Comparison of ENCODE assay signal across 9 mouse cellular contexts in the genomic region with DNA sequence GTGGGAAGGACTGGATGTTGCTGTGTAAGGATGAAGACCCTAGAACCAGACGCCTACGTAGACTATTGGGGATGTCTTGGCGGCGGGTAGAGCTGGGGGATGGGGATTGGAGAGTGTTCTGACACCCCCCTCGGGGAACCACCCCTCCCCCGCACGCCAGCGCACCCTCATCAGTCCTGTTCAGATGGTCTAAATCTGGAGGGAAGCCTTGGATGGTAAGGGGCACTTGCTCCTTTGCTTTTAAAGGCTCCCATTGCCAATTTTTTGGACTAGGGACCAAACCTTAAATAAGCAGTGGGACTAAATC. TPM values are rescaled to one million over a fixed set of nuclear protein-coding genes. Genes with fewer than 3 reads are reported as not detected.
DNase-seq lines count a peak whose midpoint lies in the region; ATAC-seq and TF ChIP-seq lines count a peak whose summit lies in the region.
"Had no signal": no experiment of that assay in that cellular context is flagged by ENCODE, and none has a peak within 500 bp of the region (broad histone marks: within the 10 kb centered on the region; RNA-seq: fewer than 3 reads in every experiment).

No protein-coding gene starts in this region.

- no peak for TF ChIP-seq CTCF in lung, postnatal 0 days (IDR thresholded peaks at IDR 0.05)

- H3K9me3 ChIP-seq in lung, postnatal 0 days (ENCODE audit: low read length), result no peaks in the 10 kb centered on the region
- H3K9me3 ChIP-seq: G1E had no signal

- DNase-seq in gastrocnemius, postnatal 14 days, result peak; percentile 10
- DNase-seq in gastrocnemius, adult 18-20 months (ENCODE audit: low spot score), result no peak
- peak; percentile 29 to 32 for DNase-seq in right cerebral cortex, postnatal 10 days (ENCODE audit: low spot score in 2 of 2)
- DNase-seq in right cerebral cortex, adult 2 months (ENCODE audit: low spot score in 2 of 2), result no peak
- peak; percentile 7 for DNase-seq in heart, postnatal 4 days
- DNase-seq in lung, postnatal 0 days (ENCODE audit: low spot score), result no peak
- peak; percentile 17 to 24 for DNase-seq in thymus, postnatal 10 days (ENCODE audit: low spot score in 2 of 2)
- no peak for DNase-seq in urinary bladder, postnatal 10 days (ENCODE audit: low spot score)

- H3K36me3 ChIP-seq in lung, postnatal 0 days (ENCODE audit: insufficient read depth, low read length), result no peaks in the 10 kb centered on the region
- H3K36me3 ChIP-seq: G1E had no signal

- no peak for ATAC-seq in lung, postnatal 0 days

- intact Hi-C loops in gastrocnemius, postnatal 14 days (cut with DNase I; ENCODE audit: low total_unique reads), result no loop called here

- no peaks in the 10 kb centered on the region for H3K4me1 ChIP-seq in lung, postnatal 0 days (ENCODE audit: insufficient read depth, low read depth, low read length)

- H3K4me2 ChIP-seq in lung, postnatal 0 days (replicated peaks; ENCODE audit: low read depth, low read length), result peak overlapping the region; percentile 68

- H3K4me3 ChIP-seq in lung, postnatal 0 days (ENCODE audit: low read depth, low read length), result peak overlapping the region; percentile 48; the same call in 1 of the 2 replicates

- WGBS in lung, postnatal 0 days, result 13% methylated on average over 8 of the region's 8 CpGs

- no peak overlapping the region for H3K27ac ChIP-seq in lung, postnatal 0 days (ENCODE audit: low read length)

- no peak overlapping the region for H3K9ac ChIP-seq in lung, postnatal 0 days (replicated peaks; ENCODE audit: low read depth)

- no peak for TF ChIP-seq EP300 in lung, postnatal 0 days (IDR thresholded peaks at IDR 0.05)

- H3K27me3 ChIP-seq in lung, postnatal 0 days (replicated peaks; ENCODE audit: insufficient read depth, low read length), result no peaks in the 10 kb centered on the region

RNA-seq across cellular contexts. Expression of a gene that starts 1.1 kb away (rescaled TPM):
- total RNA-seq in gastrocnemius, postnatal 14 days (2021), result 1 to 10 TPM; 6.7 to 7.4 TPM
- 1 to 10 TPM; 2.8 to 3.1 TPM for total RNA-seq in gastrocnemius, adult 18-20 months (2021)
- total RNA-seq in heart, postnatal 4 days (2021), result 10 to 100 TPM; 10.6 to 10.7 TPM
- polyA plus RNA-seq in lung, postnatal 0 days (2015; fragmentation: Nextera tagmentation; extraction: Ambion mirVana), result 2.3 and 2.9 TPM in 2 replicates
- total RNA-seq: G1E had no signal
- polyA plus RNA-seq: G1E had no signal

Comparison
In these comparisons a context has a peak if more than half of its experiments do, and no peak if none do; other contexts are left out.
1. DNase-seq: peak in gastrocnemius, postnatal 14 days (single experiment), right cerebral cortex, postnatal 10 days (2 of 2), heart, postnatal 4 days (single experiment) and thymus, postnatal 10 days (2 of 2); none in gastrocnemius, adult 18-20 months (single experiment), right cerebral cortex, adult 2 months (0 of 2), lung, postnatal 0 days (single experiment) and urinary bladder, postnatal 10 days (single experiment).